Mouse (Mus musculus) E14TG2a.4 (cell line): ENCODE data around the gene Cdh13.

ENCODE experiments used
- H3K27me3 ChIP-seq: 2 replicates; pipeline ENCODE4 v1.6.1; 2014; ENCODE audit warnings: low read length, control low read depth; ENCODE audit not compliant: insufficient read depth
- H3K36me3 ChIP-seq: 2 replicates; pipeline ENCODE4 v1.6.1; 2014; ENCODE audit warnings: low read length, control low read depth; ENCODE audit not compliant: insufficient read depth
- H3K4me1 ChIP-seq: replicated peaks from 2 replicates; pipeline ENCODE4 v1.6.1; 2014; ENCODE audit warnings: low read depth, low read length, control low read depth
- H3K4me3 ChIP-seq: replicated peaks from 2 replicates; pipeline ENCODE4 v1.5.1; 2014; ENCODE audit warnings: mild to moderate bottlenecking, low read length
- H3K9me3 ChIP-seq: 2 replicates; pipeline ENCODE4 v1.6.1; 2014; ENCODE audit warnings: low read length, control low read depth
- CTCF ChIP-seq: conservative IDR thresholded peaks from 2 replicates; pipeline ENCODE4 v1.5.1; 2014; ENCODE audit warnings: low read length
- NANOG ChIP-seq: IDR thresholded peaks from 2 replicates; pipeline ENCODE4 v1.6.1; 2014; ENCODE audit warnings: borderline replicate concordance, low read length, mixed read lengths
- POU5F1 ChIP-seq: IDR thresholded peaks from 2 replicates; pipeline ENCODE4 v1.6.1; 2014; ENCODE audit warnings: low read length, borderline replicate concordance

Gene Cdh13

DNA sequence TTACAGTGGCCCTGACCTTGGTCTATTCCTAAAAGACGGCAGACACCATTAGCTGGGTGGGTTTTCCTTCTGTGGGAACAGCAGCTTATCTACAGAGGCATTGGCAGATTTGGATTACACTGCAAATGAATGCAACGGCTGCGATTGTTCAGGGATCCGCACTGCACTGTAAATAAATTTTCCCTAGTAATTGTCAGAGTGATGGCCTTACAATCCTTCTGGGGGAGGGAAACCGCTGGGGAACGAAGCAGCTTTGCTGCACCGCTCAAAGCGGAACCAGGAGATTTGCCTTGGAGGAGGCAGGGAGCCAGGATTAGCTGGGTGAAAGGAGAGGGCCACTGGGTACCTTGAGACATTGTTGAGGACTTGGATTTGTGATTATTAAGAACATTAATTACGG, 9.3 kb upstream of the Cdh13 start:
- Histone ChIP-seq H3K4me3 (no peak overlapping the region), H3K9me3 (no peaks in the 10 kb centered on the region), H3K27me3 (no peaks in the 10 kb centered on the region), H3K4me1 (peaks cover 12% of the 10 kb centered on the region; the same call in 1 of the 2 replicates), H3K36me3 (no peaks in the 10 kb centered on the region)
- TF ChIP-seq CTCF (no peak), NANOG (no peak), POU5F1 (no peak)

DNA sequence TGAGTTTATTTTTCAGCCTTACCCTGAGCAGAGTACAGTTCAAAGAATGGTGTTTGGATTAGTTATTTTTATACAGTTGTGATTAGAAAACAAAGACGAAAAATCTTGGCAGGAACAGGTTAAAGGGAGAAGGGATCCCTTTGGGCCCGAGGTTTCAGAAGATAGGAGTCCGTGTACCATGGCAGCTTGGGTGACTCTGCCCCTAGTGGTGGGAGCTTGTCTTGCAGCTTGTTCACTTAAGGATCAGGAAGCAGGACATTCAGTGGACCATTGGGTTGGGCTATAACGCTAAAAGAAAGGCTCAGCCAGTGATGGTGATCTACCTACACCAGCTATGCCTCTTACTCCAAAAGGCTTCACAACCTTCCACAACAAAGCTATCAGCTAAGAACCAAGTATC, 8.8 kb upstream of the Cdh13 start:
- Histone ChIP-seq H3K27me3 (peaks cover 1% of the 10 kb centered on the region; the same call in 1 of the 2 replicates), H3K4me3 (no peak overlapping the region), H3K36me3 (no peaks in the 10 kb centered on the region), H3K9me3 (no peaks in the 10 kb centered on the region), H3K4me1 (peaks cover 12% of the 10 kb centered on the region; the same call in 1 of the 2 replicates)
- no peak for TF ChIP-seq POU5F1
- TF ChIP-seq CTCF, result peak; percentile 65
- no peak for TF ChIP-seq NANOG

DNA sequence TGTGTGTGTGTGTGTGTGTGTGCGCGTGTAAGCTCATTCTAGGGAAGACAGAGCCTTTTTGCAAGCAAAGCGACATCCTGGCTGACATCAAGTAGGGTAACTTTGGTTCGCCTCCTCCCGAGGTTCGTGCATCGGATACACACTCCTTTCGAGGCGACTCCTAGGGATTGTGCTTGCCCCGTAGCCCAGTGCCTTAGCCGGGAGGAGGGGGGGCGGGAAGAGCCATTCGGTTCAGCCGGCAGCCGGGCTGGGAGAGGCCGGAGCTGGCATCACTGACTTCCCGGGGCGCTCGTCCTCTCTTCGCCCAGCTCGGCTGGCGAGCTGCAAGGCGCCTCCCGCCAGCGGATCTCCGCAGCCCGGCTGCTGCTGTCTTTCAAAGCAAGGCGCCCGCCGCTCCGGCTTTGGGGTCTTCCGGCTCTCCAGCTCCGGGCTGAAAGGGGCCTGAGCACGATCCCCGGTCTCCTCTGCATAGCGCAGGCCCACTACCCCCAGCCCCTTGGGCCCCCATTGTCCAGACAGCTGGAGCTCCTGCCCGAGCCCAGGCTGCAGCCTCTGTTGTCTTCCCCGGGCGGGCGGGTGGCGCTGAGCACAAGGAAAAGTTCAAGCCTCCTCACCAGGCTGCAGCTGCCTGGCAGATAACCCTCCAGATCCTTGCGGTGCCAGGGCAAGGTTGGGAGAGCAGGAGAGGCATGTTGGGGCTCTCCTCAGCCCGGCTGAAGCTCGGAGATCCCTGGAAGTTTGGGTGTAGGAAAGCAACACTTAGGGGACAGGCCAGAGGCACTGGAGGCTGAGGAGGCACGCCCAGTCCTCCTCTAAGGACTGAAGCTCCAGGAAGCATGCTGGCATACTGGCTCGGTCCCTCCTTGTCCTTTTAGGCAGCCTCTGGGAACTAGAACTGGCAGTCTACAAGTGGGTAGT, 838 bp downstream of the Cdh13 start:
- peaks cover 58% of the 10 kb centered on the region for H3K4me1 ChIP-seq
- H3K27me3 ChIP-seq, result peaks cover 60% of the 10 kb centered on the region
- H3K9me3 ChIP-seq, result peaks cover 9% of the 10 kb centered on the region
- no peak for TF ChIP-seq CTCF
- TF ChIP-seq NANOG, result no peak
- no peak for TF ChIP-seq POU5F1
- H3K36me3 ChIP-seq, result no peaks in the 10 kb centered on the region
- H3K4me3 ChIP-seq, result peak overlapping the region; percentile 74

DNA sequence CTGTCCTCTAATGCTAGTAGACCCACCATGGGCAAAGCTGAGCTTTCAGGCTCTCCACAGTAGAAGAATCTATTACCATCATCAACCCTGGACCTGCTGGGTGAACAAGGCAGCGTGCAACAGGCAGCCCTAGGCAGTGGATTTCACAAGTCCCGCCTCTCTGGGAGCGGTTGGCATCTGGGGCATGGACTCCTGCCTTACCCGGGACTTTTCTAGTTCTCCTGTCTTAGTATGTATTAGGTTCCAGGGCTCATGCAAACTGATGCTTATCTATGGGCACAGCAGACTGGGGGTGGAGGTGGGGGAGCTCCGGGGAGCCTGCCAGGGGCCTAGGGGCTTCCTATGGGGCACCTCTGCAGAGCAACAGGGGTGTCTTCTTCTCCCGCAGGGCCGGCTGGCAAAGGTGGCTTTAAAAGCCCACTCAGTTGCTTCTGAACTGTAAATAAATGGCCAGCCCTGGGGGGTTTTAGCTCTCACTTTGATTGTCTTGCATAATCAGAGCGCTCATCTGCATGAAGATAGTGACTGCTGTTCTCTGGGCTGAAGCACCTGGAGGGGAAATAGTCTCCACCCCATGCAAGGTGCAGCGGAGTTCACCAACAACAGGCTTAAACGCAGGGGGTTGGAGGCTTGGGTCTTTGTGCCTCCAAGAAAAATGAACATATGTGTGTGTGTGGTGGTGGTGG, 2.2 kb downstream of the Cdh13 start:
- Histone ChIP-seq H3K4me3 (peak overlapping the region; percentile 74), H3K27me3 (peaks cover 54% of the 10 kb centered on the region), H3K9me3 (peaks cover 21% of the 10 kb centered on the region), H3K36me3 (no peaks in the 10 kb centered on the region), H3K4me1 (peaks cover 58% of the 10 kb centered on the region)
- TF ChIP-seq NANOG (peak; percentile 74), CTCF (no peak)

DNA sequence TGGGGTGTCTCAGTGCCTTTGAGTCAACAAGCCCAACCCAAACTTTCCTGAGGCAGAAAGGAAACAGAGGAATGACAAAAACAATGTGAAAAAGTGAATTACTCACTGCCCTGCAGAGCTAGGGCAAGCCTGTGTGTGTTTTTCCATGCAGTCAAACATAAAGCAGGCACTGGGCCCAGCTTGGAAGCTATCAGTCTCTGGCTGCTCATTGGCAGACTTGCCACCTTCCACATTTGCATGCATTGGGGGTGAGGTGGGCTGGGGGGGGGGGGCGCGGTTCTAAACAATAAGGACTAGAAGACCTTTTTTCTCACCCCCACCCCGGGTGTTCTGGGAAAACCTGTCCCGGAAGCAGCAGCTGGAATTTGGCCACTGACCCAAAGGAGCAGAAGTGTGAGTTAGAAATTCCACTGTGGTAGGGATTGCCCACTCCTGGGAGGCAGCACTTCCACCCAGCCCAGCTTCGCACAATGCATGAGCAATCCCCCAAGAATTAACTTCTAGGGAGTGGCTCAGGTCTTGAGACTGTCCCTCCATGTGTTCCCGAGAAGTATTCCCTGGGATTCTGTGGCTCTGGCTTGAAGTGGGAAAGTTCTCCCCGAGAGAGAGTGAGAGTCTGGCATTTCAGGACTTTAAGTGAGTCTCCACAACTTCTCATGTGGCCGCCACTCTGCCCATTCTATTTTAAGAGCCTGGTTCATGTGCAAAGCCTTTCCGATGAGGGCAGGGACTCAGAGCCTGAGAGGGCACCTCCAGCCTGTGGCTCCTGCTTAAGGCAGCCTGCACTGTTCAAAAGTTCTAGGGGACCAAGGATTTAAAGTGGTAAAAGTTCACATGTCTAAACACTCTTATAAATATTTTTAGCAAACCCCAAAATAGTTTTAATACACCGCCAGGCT, 3.0 kb downstream of the Cdh13 start:
- Histone ChIP-seq H3K36me3 (no peaks in the 10 kb centered on the region), H3K4me3 (peak overlapping the region; percentile 74), H3K4me1 (peaks cover 54% of the 10 kb centered on the region), H3K27me3 (peaks cover 47% of the 10 kb centered on the region), H3K9me3 (peaks cover 21% of the 10 kb centered on the region)
- TF ChIP-seq POU5F1 (no peak), CTCF (no peak), NANOG (no peak)

DNA sequence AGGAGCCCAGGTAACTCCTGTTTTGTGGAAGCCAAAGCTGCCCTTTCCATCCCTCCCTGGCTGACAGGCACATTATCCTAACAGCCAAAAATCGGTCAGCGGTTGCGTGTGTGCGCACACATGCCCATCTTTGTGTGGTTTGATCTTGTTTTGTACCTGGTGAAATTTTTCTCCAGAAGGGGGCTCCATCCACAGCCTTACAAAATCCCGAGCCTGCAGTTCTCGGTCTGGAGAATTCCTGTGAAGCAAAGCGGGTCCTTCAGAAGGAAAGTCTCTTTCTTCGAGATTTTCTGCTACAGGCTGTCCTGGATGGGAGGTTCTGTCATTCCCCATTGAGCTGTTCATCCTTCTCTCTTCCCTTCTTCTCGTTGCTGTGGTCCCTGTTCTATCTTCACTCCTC, 4.0 kb downstream of the Cdh13 start:
- peaks cover 54% of the 10 kb centered on the region for H3K4me1 ChIP-seq

DNA sequence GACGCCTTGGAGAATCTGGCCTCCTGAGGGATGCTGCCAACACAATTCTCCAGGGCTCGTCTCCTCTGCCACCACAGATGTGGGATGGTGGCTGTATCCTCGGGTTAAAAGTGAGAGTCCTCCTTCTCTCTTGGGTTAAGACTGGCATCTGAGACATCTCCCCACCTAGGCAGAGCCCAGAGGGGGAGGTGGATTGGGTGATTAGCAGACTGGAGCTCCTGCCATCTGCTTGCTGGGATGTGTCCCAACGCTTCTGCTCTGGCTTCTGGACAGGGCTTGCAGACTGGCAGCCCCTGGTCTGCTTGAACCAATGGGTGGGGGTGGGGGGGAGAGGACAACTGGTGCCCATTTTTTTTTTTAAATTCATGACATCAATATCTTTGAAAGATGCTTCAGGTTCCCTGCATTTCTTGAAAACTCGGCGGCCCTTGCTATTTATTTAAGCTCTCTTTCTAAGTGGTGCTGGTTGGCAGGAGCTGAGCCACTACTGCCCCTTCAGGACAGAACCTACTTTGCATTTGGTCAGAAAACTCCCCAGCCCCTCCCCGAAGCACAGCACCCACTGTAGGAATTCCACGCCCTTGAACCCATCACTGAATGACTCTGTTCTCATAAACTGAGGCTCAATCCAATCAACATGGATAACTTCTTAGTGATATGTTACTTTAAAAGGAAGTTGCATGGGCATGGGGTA, 4.9 kb downstream of the Cdh13 start:
- peaks cover 27% of the 10 kb centered on the region for H3K9me3 ChIP-seq
- H3K4me3 ChIP-seq, result no peak overlapping the region
- TF ChIP-seq CTCF (0 out of 2 replicates have a peak, but pooled peaks have one; percentile 7), POU5F1 (no peak)
- no peaks in the 10 kb centered on the region for H3K36me3 ChIP-seq
- peaks cover 32% of the 10 kb centered on the region for H3K27me3 ChIP-seq
- H3K4me1 ChIP-seq, result peaks cover 48% of the 10 kb centered on the region

More for the DNA sequence above, 4.0 kb downstream of the Cdh13 start:
- no peak for TF ChIP-seq NANOG
- TF ChIP-seq CTCF, result 0 out of 2 replicates have a peak, but pooled peaks have one; percentile 11
- TF ChIP-seq POU5F1, result no peak
- H3K36me3 ChIP-seq, result no peaks in the 10 kb centered on the region
- H3K27me3 ChIP-seq, result peaks cover 40% of the 10 kb centered on the region
- H3K9me3 ChIP-seq, result peaks cover 21% of the 10 kb centered on the region
- H3K4me3 ChIP-seq, result no peak overlapping the region
